Mouse (Mus musculus): ENCODE measurements around the gene Dnah6.

The Dnah6 gene

DNA sequence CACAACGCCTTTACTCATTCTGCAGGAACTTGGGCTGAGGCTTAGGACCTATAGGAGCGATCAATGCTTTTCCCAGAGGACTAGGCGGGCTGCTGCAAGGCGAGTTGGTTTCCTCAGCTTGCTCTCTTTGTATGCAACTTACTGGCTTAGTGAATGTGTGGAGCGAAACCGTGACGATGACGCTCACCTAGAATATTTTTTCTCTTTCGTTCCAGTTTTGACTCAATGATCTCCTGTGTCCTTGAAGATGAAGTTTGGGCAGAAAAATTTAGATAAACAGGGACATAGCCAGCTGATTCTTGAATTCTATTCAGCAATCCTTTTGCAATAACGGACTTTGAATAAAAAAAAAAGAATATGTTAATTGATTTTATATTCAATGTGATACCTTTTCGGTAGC, 101.1 kb downstream of the Dnah6 start:
- TF ChIP-seq GATA4 (IDR thresholded peaks at IDR 0.05; ENCODE audit: insufficient replicate concordance, low read length): no peak

DNA sequence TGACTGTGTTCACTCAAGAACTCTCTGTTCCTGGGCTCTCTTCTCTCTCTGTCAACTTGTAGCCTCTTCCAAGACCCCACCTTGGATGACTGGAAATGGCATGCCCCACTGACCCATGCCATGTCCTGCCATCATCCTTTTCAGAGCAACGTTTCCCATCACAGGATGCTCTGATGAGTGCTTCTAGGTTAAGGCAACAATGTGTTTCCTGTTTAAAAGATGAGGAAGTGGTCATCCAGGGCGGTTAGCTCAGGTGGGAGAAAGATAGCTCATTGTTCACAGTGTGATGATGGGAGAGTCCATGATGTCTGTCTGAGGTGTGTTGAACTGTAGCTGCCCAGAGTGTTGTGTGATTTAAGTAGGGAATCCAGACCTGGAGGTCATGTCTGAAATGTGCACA, 107.6 kb downstream of the Dnah6 start:
- no peak for TF ChIP-seq GATA4 (IDR thresholded peaks at IDR 0.05; ENCODE audit: insufficient replicate concordance, low read length)

DNA sequence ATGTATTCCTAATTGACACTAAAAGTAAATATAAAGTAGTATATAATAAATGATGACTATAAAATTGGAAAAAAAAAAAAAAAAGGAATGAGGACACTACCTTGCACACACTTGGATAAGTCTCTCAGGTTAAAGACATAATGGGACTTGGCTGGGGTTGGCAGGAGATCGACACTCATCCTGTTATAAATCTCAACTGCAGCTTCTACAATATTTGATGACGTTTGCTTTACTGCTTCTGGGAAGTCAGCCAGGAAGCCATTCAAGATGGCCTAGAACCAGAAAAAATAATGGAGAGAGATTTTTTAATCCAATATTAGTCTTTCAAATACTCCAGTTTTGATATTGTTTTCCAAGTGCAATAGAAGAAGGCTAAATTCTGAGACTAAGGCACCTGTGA, 108.1 kb downstream of the Dnah6 start:
- no peak for TF ChIP-seq GATA4 (IDR thresholded peaks at IDR 0.05; ENCODE audit: insufficient replicate concordance, low read length)

DNA sequence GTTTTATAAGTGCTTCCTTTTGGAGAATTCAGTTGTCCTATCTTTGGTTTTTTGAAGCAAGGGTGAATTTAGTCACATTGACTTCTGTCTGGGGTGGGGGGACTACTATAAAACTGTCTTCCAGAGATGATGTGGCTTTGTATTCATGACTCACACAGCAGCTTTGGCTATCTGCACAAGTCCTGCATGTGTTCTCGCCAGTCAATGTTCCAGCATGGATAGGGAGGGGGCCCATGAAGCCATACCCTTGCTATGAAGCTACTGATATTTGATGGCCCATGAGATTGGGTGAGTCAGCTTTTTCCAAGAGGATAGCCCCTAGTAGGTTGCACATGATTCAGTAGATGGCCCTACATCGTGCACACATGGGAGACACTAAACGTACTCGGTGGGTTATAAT, 128.3 kb downstream of the Dnah6 start:
- no peak for TF ChIP-seq GATA4 (IDR thresholded peaks at IDR 0.05; ENCODE audit: insufficient replicate concordance, low read length)

DNA sequence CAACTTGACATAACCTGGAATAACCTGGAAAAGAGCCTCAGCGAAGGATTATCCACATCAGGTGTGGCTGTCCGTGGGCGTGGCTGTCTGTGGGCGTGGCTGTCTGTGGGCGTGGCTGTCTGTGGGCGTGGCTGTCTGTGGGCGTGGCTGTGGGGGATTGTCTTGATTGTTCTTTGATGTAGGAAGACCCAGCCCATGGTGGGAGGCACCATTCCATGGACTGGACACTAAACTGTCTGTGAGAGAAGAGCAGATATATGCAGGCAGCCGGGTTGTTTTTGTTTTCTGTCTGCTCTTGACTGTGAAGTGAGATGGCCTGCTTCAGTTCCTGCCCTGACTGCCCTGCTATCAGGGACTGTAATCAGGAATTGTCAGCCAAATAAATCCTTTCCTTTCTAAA, 130.6 kb downstream of the Dnah6 start:
- TF ChIP-seq GATA4 (IDR thresholded peaks at IDR 0.05; ENCODE audit: insufficient replicate concordance, low read length): no peak

DNA sequence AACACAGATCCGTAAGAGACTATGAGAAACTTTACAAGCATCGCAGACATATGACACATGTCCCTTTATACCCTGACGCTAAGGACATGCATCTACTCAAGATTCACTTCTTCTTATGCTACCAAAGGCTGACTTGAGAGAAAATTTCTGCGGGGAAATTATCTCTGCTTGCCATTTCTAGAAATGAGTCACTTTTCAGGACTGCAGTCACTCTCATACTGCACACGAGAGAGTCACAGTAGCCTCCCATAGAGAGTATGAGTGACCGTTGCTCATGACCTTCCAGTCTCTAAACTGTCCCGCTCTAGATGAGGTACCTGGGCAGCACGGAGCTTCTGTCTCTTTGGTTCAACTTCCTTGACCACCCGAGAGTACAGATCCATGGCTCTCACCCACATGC, 138.9 kb downstream of the Dnah6 start:
- TF ChIP-seq GATA4 (IDR thresholded peaks at IDR 0.05; ENCODE audit: insufficient replicate concordance, low read length): no peak

DNA sequence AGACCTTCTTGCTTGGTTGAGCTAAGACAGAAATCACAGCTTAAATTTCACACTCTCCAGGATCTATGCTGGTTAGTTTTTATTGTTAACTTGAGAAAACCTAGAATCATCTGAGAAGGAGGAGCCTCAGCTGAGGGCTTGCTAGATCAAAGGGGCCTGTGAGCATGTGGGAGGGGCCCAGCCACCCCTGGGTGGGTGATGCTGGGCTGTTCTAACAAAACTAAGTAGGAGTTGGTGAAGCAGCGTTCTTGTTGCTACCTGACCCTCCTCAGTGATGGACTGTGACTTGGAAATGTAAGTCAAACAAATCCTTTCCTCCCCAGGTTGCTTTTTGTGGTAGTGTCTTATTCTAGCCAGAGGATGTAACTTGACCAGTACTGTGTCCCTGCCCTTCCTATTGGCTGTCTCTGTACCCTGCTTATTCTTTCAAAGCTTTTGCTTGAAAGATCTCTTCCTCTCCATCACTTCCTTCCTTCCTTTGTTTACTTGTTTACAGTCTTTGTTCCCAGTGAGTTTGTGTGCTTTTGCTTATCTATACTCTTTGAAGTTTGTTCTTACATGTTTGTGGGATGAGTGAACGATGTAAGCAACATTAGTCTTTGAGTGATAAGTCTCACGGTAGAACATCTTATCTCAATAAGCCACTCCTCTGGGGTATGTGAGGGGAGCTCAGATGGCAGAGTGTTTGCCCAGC, 149.2 kb downstream of the Dnah6 start:
- TF ChIP-seq GATA4 (IDR thresholded peaks at IDR 0.05; ENCODE audit: insufficient replicate concordance, low read length): no peak

DNA sequence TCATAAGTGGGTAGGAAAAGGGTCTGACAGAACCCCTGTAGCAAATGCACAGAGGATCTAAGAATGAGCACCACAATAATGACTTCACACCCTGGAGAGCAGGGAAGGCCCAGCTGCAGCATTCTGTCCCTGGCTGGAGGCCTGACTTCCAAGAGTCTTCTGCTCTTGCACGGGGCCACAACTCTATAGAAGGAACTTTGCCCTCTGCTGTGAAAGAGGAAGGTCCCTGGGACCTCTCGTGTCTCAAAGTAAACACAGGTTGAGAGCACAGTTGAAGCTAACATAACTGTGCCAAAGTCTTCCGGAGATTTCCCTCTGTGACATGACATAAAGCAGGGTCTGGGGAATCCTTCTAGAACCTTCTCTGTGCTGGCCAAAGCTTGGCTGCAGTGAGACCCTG, 150.2 kb downstream of the Dnah6 start:
- no peak for TF ChIP-seq GATA4 (IDR thresholded peaks at IDR 0.05; ENCODE audit: insufficient replicate concordance, low read length)

DNA sequence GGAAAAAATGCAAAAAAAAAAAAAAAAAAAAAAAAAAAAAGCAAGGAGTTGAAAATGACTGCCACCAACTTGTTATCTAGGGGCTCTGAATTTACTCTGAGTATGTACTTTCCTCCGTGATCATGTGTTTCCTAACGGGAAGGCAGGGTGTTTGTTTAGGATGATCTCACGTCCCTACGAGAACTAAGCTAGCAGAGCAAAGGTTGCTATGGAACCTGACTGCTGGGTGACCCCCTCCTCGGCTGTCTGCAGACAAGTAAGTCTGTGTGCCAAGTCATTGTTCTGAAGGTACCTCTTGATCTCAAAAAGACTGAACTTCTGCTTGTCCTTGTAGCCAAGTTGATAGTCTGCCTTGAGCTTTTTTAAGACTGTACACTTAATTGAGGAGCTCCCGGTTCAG, 150.8 kb downstream of the Dnah6 start:
- no peak for TF ChIP-seq GATA4 (IDR thresholded peaks at IDR 0.05; ENCODE audit: insufficient replicate concordance, low read length)

DNA sequence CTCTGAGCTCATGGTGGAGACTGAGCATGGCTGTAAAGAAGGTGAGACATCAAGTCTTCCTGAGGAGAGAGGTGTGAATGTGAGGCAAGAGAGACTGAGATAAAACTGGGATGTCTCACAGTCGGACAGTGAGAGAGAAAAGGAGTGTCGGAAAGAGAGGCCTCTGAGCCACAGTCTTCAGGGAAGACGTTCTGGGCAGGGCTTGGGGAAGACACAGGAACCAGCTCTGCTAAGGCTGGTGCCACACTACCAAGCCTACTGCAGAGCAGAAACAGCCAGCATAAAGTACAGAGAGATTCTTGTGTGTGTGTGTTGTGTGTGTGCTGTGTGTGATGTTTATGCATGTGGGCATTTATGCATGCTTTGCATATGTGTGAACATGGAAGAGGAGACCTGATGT, 156.9 kb downstream of the Dnah6 start:
- no peak for TF ChIP-seq GATA4 (IDR thresholded peaks at IDR 0.05; ENCODE audit: insufficient replicate concordance, low read length)

DNA sequence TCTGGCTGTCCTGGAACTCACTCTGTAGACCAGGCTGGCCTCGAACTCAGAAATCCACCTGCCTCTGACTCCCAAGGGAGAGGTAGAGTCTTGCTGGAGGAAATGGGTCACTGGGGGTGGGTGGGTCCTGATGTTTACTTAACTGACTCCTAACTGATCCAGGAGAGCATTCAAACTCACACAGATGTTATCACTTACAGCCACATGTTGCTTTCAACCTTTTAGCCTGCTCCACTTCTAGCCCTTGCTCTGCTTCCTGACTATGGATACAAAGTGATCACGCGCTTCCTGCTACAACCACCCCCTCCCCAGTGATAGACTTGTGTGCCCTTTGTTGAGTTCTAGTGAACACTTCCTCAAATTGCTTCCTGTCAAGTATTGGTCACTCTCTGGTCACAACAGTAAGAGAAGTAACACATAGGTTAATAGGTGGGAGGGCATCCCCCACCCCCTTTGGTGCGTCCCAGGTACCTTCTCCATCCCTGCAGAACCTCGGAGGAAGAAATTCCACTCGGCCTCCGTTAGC, 161.8 kb downstream of the Dnah6 start:
- no peak for TF ChIP-seq GATA4 (IDR thresholded peaks at IDR 0.05; ENCODE audit: insufficient replicate concordance, low read length)

DNA sequence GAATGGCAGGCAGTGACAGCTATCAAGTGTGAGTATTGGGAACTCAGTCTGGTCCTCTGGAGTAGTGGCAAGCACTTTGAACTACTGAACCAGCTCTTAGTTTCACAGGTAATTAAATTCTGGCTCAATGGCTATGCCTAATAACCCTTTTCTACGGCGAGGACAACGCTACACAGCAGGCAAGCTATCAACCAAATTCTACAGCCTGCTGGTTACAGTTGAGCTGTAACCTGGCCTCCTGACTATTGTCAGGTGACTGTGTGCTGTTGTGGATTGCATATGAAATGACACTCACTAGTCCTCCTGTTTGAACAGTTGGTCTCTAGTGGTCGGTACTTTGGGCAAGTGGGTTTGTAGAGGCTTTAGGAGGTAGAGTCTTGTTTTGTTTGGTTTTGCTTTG, 162.3 kb downstream of the Dnah6 start:
- TF ChIP-seq GATA4 (IDR thresholded peaks at IDR 0.05; ENCODE audit: insufficient replicate concordance, low read length): no peak

DNA sequence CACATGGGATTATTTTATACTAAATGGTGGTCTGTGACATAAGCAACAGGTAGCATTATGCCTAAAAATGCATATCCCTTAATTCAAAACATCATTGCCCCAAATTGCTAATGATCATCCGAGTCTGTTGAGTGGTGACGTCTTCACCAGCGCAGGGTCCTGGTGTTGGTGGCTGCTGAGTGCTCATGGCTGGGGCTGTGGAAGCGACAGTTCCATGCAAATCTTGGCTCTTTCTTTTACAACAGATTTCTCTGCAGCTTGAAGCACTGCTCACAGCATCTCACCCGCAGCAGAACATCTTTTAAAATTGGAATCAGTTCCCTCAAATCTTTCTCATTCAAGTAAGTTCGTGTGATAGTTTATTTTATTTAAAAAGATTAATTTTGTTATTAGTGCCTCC, 166.1 kb downstream of the Dnah6 start:
- TF ChIP-seq GATA4 (IDR thresholded peaks at IDR 0.05; ENCODE audit: insufficient replicate concordance, low read length): no peak

DNA sequence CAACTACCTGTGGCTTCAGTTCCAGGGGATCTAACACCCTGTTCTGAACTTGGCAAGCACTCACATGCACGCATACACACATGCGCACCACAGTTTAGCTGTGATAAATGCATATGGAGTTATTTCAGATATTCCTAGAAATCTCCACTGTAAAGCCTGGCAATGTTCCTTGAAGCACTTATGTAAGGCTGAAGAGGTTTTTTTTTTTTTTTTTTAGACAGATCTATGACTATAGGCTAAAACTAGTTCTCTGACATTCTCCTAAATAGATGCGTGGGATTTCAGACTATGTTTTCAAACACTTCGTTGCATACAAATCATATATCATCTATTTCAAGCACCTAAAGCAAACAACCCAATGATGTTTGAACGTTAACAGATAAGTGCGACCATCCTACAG, 166.6 kb downstream of the Dnah6 start:
- no peak for TF ChIP-seq GATA4 (IDR thresholded peaks at IDR 0.05; ENCODE audit: insufficient replicate concordance, low read length)

DNA sequence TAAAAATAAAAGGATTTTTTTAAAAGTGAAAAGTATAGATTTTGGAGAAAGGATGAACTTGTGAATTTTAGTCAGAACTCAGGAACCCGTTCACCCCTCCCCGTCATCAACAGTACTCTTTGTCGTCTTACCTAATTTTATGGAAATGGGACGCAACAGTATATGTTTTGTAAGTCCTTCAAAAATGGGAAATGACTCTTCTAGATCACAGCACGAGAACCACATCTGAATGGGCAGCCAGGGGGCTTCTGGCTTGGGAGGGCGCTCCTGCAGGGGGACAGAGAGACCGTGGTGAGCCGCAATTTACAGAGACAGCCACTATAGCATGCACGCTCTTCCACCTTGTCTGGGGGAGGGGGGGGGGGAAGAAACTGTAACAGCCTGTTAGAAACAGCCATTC, 167.9 kb downstream of the Dnah6 start:
- no peak for TF ChIP-seq GATA4 (IDR thresholded peaks at IDR 0.05; ENCODE audit: insufficient replicate concordance, low read length)

DNA sequence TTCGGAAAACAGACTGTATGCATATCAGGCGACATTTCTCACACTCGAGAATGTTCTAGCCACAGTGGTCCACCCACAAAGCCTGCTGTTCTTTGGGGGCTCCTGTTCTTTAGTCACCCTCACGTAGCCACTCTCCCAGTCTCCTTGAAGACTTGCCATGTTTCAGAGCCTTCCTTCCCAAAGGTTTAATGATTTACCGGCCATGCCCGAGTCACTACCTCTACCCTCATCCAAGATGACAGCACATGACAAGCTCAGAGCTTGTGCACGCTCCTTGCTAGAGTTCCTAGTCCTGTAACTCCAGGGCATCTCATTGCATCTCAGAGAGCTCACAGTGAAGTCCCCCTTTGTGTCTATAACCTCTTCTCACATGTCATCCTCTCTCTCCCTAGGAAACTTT, 174.2 kb downstream of the Dnah6 start:
- TF ChIP-seq GATA4 (IDR thresholded peaks at IDR 0.05; ENCODE audit: insufficient replicate concordance, low read length): no peak

DNA sequence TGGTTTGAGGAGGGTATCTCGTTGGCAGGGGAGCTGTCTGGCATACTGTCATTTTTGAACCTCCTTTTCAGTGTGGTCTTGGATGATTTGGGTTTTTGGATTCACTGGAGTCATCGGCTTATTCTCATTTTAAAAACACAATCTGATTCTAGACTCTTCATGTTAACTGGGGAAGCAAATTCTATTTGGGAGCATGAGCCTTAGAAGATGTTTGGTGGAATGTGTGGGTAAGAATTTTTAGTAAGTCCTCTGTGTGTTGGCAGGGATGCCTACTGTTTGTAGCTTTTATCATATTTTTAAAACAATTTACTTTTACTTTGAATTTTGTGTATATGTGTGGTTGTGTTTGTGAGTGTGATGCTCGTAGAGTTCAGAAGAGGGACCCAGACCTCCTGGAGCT, 175.5 kb downstream of the Dnah6 start:
- TF ChIP-seq GATA4 (IDR thresholded peaks at IDR 0.05; ENCODE audit: insufficient replicate concordance, low read length): no peak
